Mouse (Mus musculus) layer of hippocampus, postnatal 14 days (tissue): ENCODE measurements around the gene Pcsk5. TPM values are rescaled to one million over a fixed set of nuclear protein-coding genes. Genes with fewer than 3 reads are reported as not detected.
A peak's percentile ranks its signal among the peaks of the same experiment; 100 is the strongest.

Source experiments
- DNase-seq, 2 experiments: peaks; one replicate each; pipeline ENCODE4 v3.0.0; 2021 to 2022; ENCODE audit warnings: low spot score in 2 of 2, mixed read lengths in 1 of 2
- long read RNA-seq, 2 experiments: library from polyadenylated mRNA; stranded (forward); transcript quantifications; one replicate each; pipeline ENCODE4 v2.0.0; 2021
- total RNA-seq, 2 experiments: library from RNA; stranded (reverse); gene quantifications; 2 replicates each; pipeline ENCODE4 v1.2.3; 2021

The Pcsk5 gene
- 10 to 100 TPM; 11.3 to 12.5 TPM for total RNA-seq
- long read RNA-seq, experiment 1, full-length matches to known transcripts, result 4 of 7 reads
- long read RNA-seq, experiment 1, partial matches to known transcripts, result 0 of 7 reads
- long read RNA-seq, experiment 1, other reads (novel, unspliced or antisense), result 3 of 7 reads
- long read RNA-seq, experiment 2, full-length matches to known transcripts, result 1 of 7 reads
- long read RNA-seq, experiment 2, partial matches to known transcripts, result 4 of 7 reads
- long read RNA-seq, experiment 2, other reads (novel, unspliced or antisense), result 2 of 7 reads

DNA sequence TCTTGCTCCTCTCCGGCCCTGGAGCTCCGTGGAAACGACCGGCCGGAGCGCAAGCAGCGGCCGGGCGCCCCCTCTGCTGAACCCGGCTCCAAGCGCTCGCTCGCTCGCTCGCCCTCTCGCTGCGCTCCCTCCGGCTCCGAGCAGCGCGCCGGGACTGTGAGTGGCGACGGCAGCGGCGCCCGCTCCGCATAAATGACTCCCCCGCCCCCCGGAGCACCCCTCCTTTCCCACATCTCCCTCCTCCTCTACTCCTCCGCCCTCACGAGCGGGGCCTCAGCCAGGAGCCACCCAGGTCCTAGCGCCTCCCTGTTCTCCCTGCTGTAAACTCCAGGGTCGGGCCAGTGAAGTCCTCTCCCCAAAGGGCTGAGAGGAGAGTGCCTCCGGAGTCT lies at the start of gene Pcsk5:
TSS of gene Pcsk5 (minus strand) at position 162 of the 389 bp plus-strand sequence.
- DNase-seq, result peak; percentile 73 to 83

DNA sequence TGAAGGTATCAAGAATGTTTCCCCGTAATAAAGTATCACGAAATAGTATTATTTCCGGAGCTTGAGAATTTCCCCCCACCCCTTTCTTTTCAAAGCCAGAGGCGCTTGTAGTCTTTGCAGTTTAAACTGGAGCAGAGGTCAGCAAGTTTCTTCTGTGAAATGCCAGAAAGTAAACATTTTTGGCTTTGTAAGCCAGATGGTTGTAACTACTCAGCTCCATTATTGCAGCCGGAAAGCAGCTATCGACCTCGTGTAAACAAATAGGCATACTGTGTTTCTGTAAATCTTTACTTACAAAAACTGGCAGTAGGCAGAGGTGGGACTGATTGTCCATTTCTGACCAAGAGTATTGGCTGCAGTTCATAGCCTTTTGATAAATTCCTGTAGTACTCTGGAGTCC lies 38.4 kb upstream of the Pcsk5 start:
- DNase-seq, result no peak

DNA sequence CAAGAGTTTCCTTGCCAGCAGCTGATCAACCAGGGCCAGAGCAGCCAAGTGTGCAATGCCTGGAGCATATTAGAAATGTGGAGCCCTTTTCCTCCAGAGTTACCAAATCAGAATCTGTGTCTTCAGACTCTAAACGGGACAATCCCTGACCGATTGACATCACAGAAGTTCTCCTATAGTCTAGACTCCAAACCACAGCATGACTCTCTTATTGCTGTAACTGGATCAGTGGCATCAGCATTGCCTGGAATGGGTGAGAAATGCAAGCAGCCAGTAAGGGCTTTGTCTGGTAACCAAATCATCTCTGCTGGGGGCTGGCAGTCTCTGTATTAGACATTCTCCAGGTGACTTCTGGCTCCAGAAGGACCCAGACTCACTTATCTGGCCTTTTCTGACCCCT lies 37.0 kb upstream of the Pcsk5 start:
- DNase-seq, result no peak

DNA sequence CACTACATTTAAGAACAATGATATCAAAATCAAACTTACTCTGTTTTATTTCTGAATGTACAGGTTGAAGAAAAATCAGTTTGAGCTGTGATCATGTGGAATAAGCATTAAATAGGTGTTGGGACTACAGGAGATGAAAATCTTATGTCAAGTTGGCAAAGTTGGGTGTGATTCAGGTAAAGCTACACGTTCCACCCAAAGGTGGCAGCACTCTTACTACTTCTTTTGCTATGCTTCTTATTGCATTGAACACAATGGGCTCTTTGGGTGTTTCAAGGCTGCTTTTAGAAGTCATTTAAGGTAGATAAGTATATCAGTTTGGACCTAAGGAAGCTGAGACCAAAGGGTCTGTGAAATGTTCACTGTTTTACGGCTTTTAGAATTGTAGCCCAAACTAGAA lies 36.3 kb upstream of the Pcsk5 start:
- DNase-seq, result peak in 1 of 2 experiments; percentile 6

DNA sequence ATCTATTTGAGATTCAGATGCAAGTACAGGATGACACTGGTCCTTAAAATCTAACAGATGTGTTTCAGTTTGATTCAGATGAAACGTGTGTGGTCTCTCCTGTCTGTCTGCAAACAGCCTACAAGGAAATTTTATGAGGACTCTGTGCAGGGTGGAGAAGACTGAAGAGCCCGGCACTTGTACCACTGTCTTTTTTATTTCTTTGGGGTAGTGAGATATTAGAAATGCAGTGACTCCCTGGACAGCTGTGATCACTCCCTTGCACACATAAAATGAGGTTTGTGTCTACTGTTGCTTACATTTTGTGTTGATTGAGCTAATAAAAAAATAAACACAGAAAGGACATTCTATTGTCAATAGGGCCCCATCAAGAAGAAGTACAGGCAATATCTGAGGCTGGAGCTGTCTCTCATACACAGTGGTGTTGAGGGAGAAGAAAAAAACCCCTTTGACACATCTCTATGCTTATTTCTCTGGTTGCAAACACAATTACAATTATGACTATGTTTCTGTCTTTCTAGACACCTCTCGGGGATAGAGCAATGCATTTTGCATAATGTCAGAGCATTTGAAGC lies 29.0 kb upstream of the Pcsk5 start:
- DNase-seq, result no peak

DNA sequence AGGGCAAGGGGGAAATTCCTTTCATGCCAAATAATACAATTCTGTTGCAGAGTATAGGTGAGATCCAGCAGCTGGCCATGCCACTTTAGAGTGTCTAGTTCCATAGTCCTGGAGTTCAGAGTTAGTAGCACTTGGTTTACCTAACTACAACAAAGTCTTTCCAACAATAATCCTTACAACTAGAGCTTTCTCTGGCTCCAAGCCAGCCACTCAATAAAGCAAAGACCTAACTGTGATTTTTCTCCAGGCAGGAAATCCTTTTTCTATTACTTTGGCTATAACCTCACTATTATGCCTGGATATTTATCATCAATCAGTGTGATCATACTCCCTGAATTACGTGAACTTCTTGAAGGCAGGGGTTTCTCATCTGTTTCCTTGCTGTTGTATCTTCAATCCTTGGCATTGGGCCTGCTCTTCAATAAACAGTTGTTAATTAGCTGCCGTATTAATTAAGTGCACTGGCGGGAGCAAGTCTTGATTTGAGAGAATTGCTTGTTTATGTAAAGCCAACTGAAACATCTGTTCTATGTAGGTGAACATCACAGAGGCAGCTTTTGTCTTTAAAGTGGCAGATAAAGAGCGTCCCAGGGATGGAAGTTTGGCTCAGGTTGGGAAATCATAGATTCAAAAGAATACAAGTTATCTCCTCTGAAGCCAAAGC lies 23.1 kb upstream of the Pcsk5 start:
- no peak for DNase-seq

DNA sequence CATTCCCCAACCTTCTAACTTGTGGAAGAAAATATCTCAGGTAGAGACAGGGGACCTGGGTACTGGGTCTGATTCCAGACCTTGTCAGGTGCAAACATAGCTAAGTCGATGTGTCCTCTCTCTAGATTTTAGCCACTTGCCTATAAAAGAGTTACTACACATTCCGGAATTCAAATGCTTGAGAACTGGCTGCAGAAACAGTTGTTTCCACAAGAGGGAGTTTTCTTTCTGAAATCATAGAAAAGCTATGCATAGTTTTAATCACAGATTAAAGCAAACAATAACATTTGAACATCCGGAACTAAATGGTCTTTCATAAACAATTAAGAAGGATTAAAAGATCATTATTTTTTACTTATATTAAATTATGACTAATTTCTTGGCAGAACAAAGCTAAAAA lies 19.3 kb upstream of the Pcsk5 start:
- peak in 1 of 2 experiments; percentile 66 for DNase-seq

DNA sequence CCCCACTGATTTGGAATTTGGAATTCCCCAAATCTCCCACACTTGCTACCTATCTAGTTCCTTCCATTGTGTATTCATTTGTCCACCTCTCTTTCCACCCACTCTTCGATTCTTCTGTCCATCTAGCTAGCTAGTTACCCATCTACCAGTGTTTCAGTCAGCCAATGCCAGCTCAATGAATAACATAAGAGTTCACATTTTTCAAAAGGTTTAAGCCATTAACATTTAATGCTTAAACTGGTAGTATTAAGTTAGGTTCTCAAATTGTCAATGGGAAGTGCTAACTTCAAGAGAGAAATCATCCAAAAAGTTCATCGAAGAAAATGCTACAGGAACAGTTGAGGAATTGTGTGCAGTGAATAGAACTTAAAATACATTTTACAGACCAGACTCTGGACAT lies 11.0 kb upstream of the Pcsk5 start:
- no peak for DNase-seq

DNA sequence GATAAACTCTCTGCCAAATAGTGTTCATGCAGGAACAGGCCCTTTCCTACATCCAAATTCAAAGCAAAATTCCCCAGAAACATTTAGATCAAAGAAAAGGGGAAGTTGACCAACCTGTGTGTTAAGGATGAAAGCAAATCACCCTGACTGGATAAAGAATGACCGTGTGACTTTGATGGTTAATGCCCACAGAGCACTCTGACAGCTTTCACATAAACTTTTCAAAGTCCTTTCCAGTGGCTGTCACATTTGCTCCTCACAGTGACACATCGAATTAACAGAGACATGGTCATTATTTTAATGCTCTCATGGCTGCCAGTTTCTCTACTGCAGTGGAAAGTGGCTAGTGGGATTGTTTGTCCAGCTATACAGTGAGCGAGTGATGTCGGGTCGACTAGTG lies 8.5 kb upstream of the Pcsk5 start:
- DNase-seq, result no peak

DNA sequence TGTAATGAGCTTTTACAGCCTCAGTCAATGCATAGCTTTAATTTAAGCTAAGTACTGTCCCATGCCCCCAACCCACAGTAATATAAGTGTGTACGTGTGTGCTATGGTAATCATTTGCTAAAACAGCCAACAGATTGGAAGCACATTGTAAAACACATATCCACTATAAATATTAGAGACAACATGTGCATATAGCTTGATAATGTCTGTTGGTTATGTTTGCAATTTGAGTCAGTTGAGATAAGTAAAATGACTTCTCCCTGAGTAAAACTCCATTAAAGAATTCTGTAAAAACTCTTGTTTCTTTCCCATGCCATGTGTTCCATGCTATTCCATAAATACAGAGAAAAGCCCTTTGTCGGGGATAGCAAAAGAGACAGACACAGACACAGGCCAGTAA lies 4.2 kb upstream of the Pcsk5 start:
- DNase-seq, result no peak

DNA sequence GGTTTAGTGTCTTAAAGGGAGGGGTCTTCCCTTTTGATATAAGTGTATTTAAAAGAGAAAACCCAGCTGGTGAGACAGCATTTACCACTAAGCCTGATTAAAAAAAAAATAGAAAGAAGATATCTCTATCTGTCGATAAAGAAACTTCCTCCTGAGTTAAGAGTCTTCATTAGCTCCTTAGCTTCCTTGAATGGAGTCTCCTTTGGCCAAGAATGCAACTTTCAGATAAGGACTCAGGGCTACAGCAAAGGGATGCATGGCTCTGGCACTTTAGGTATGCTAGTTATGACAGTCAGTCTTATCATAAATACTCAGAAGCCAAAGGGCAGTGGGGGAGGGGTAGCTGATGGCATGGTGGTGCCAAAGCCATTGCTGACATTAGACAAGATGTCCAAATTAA lies 2.4 kb upstream of the Pcsk5 start:
- DNase-seq, result no peak

DNA sequence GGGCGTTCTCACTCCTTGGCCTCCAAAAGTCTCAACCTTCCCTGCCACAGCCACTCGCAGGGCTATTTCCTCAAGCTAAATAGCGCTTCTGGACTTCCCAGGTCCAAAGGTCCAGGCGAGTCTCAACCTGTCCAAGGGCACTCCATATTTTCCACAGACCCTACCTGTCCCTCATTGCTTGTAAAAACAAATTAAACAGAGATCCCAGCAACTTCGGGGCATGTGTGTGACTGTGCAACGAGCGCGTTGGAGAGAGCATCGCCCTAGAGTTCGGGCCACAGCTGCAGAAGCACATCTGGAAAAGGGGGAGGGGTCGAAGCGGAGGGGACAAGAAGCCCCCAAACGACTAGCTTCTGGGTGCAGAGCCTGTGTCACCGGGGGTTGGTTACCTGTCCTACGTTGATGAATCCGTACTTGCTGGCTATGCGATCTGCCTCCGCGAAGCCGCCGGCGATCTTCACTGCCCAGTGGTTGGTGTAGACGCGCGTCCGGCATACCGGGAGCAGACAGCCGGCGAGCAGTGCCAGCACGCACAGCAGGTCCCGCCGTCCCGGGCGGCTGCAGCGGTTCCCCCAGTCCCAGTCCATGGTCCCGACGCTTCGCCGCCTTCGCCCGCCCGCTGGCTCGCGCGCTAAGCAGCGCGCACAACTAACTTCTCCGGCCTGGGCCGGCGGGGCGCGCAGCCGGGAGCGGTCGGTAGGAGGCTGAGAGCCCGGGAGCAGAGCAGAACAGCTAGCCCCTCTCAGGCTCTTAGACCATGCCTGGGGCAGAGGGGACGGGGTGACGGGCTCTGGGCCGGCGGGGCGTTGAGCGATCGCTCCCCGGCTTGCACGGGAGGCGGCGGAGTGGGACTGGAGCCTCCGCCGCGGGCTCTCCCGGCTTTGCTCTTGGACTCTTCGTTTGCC lies 614 bp downstream of the Pcsk5 start:
- peak; percentile 24 to 26 for DNase-seq

DNA sequence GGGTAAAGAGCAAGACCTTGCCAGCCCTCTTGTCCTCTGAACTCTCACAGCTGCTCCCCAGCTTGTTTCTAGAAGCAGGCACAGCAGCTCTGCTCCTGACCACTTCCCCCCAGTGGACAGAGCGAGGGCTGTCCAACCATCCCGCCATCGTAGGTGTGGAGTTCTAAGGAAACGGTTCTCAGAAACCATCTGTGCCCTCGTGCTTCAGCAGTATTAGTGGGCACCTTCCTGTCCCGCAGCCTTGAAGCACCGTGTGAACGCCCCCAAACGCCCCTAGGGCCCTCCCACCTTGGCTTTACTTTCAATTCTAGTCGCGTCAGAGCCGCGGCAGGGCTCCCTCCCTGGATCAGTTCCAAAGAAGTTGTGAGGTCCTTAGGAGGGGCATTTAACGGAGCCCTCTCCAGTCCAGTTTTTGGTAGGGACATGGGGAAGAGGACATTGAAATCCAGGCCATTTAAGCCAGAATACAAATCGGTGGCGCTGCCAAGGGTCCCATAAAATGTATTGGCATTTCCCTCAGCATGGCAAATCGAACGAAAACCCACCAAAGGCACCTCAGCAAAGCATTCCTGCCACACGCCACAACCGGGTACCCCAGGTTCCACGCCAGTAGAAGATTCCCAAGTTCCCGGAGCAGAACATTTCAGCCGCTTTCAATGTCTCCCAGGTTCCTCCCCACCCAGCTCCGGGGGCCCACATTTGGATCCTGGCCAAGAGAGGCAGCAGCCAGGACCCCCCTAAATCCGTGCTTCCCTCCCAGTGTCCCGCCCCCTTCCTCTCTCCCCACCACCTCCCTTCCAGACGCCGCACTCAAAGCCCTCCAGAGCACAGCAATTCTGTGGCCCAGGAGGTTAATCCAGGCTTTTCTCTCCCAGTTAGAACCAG lies 1.5 kb downstream of the Pcsk5 start:
- peak in 1 of 2 experiments; percentile 18 for DNase-seq

DNA sequence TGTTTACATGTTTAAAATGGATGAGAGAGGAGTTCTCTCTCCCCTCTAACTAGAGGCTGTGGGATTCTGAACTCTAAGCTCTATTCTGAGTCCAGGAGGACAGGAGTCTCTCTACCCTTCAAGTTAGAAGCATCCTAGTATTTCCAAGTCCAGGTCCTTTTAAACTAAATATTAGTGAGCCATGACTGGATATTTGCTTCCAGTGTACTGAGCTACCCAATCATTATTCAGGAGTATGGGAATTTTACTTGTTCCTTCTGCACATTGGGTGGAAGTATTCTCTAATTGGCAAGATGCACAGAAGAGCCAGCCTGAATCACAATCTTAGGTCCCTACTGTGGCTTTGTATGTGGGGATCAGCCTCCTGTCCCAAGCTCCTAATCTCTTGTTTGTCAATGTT lies 2.5 kb downstream of the Pcsk5 start:
- no peak for DNase-seq

DNA sequence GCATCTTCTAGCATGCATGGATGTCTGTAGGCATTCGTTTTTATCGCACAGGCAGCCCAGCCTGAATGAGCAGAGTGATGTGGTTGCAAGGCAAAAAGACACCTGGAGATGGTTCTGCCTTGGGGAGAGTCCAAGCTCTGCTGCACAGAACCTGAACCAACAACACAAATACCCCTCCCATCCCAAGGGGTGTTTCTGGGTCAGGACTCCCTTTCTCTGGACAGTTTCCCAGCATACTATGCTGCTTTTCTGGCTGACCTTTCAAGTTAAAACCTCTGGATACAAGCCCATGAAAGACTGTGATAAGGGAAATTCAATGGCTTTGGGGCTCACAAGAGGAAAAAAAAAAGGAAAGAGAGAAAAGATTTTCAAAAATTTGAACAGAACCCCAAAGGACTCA lies 6.1 kb downstream of the Pcsk5 start:
- DNase-seq, result no peak

DNA sequence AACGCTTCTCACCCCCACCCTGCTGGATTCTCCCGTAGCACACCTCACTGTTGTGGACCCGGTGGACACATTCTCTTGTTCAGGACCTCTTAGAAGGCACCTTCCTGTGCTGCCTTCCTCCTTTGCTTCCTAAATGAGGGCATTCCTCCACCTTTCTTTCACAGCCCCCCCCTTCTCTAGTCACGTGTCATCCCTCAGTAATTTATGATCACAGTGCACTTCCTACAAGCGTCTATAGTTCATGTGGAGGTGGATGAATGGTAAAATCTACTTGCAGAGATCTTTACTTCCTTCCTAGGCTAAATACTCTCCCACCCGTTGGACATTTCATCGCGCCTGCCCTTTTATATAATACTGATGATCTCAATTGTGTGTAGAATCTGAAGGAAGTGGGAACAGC lies 9.0 kb downstream of the Pcsk5 start:
- DNase-seq, result no peak

DNA sequence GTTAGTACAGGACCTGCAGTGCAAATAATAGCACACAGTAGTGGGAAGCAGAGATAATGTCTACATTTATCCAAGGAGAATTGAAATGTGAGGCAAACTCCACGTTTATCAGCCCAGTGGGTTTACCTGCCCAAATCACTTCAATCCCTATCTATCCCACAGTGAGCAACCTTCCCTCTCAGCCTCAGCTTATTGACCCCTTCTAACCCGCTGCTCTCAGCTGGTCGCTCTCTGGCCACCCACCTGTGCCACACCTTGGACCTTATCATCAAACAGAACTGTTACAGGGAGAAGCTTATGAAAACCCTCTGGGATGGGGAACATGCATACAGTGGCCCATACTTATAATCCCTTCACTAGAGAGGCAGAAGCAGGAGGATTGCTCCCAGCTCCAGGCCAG lies 10.7 kb downstream of the Pcsk5 start:
- DNase-seq, result no peak

DNA sequence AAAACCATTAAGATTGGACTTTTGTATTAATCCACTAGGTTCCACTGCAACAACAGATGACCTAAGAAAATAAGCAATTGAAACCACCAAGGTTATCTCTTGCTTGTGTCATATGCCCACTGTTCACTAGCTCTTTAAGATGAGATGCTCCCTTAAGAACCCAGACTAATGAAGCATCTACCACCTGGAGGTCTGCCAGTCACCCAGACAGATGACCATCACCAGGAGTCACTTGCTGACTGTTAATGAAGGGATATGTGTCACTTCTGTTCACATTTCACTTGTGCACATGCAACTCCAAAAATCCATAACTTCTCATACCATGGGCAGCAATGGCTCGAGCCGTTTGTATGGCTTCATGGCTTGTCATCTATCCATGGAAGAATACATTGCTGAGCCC lies 17.4 kb downstream of the Pcsk5 start:
- DNase-seq, result no peak

DNA sequence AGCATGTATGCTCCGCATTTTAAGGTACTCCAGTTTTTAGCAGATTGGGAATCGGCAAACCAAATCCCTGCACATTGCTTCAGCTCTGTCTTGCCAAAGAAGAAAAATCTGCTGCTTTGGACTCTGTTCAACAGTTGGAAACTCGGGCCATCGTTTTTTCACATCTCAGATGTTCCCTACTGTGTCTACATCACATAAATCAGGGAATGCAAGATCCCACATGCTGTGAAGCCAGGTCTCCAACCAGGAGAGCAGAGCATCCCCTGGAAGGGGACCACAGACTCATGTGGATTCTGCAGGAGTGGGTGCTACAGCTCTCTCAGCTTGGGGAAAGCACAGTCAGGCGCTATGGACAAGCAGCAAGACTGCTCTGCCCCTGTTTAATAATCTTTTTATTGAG lies 18.4 kb downstream of the Pcsk5 start:
- DNase-seq, result peak; percentile 57 to 86

DNA sequence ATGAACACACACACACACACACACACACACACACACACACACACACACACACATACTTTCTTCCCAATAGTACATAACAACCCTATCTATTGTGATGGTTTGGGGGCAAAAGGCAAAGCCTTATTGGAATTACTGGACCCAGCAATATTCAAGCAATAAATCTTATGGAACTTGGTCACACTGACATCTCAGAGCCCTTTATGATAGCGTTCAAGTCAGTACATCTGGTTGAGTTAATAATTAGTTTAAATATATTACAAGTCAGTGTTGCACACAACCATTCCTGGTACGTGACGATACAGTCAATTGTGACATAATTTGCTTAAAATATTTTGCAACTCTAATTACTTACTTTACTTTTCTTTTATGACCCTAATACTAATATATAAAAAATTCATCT lies 22.4 kb downstream of the Pcsk5 start:
- no peak for DNase-seq
